Mouse (Mus musculus) layer of hippocampus, adult 2 months (tissue): ENCODE data around the gene Shisa6. TPM values are rescaled to one million over a fixed set of nuclear protein-coding genes. Genes with fewer than 3 reads are reported as not detected.

ENCODE experiments used
- DNase-seq, 2 experiments: peaks; one replicate each; pipeline ENCODE4 v3.0.0; 2022; ENCODE audit warnings: low spot score in 2 of 2
- H3K27ac ChIP-seq: fragments of 200-600 bp; 2 replicates; pipeline ENCODE4 v1.8.1; 2022
- H3K4me3 ChIP-seq: fragments of 200-600 bp; 2 replicates; pipeline ENCODE4 v1.8.1; 2022; ENCODE audit warnings: mild to moderate bottlenecking
- CTCF ChIP-seq: fragments of 200-600 bp; conservative IDR thresholded peaks from 2 replicates; pipeline ENCODE4 v1.8.1; 2022; ENCODE audit warnings: antibody characterized with exemption, mild to moderate bottlenecking, moderate library complexity
- total RNA-seq, 2 experiments: library from RNA; stranded (reverse); gene quantifications; 2 replicates each; pipeline ENCODE4 v1.2.3; 2021

The Shisa6 gene
- total RNA-seq, 2 experiments from 2014 or later = 193 to 194 TPM

GRCm38 (mm10) chr11:66526046-66526980 lies 549 bp upstream of the Shisa6 start:
- DNase-seq = peak; percentile 43 to 55
- Histone ChIP-seq H3K4me3 (peak overlapping the region; percentile 70), H3K27ac (peak overlapping the region; percentile 95)
- TF ChIP-seq CTCF = no peak

GRCm38 (mm10) chr11:66524251-66524650 lies 1.5 kb downstream of the Shisa6 start:
- peak in 1 of 2 experiments; percentile 50 for DNase-seq
- TF ChIP-seq CTCF = no peak
- Histone ChIP-seq H3K27ac (peak overlapping the region; percentile 95), H3K4me3 (peak overlapping the region; percentile 70)

GRCm38 (mm10) chr11:66522376-66522775 lies 3.4 kb downstream of the Shisa6 start:
- Histone ChIP-seq H3K4me3 (peak overlapping the region; percentile 70), H3K27ac (peak overlapping the region; percentile 95)
- no peak for TF ChIP-seq CTCF
- peak in 1 of 2 experiments; percentile 57 for DNase-seq

- no peak for DNase-seq
- no peak for TF ChIP-seq CTCF
- Histone ChIP-seq H3K27ac (0 out of 2 replicates have a peak overlapping the region, but pooled peaks have one; percentile 14), H3K4me3 (peak overlapping the region; percentile 3; the same call in 1 of the 2 replicates)
Measured at GRCm38 (mm10) chr11:66519386-66519785, 6.4 kb downstream of the Shisa6 start.

- DNase-seq = no peak
- Histone ChIP-seq H3K27ac (no peak overlapping the region), H3K4me3 (no peak overlapping the region)
- TF ChIP-seq CTCF = no peak
Measured at GRCm38 (mm10) chr11:66514346-66514745, 11.4 kb downstream of the Shisa6 start.

- H3K27ac ChIP-seq = 0 out of 2 replicates have a peak overlapping the region, but pooled peaks have one; percentile 39
- DNase-seq = no peak
- no peak overlapping the region for H3K4me3 ChIP-seq
- peak; percentile 66 for TF ChIP-seq CTCF
Measured at GRCm38 (mm10) chr11:66500951-66501350, 24.8 kb downstream of the Shisa6 start.

- TF ChIP-seq CTCF = no peak
- Histone ChIP-seq H3K4me3 (no peak overlapping the region; the same call in 1 of the 2 replicates), H3K27ac (peak overlapping the region; percentile 28)
- peak in 1 of 2 experiments; percentile 46 for DNase-seq
Measured at GRCm38 (mm10) chr11:66498857-66499445, 26.8 kb downstream of the Shisa6 start.

- no peak for DNase-seq
- H3K27ac ChIP-seq = no peak overlapping the region
- no peak for TF ChIP-seq CTCF
- no peak overlapping the region for H3K4me3 ChIP-seq
Measured at GRCm38 (mm10) chr11:66496235-66496634, 29.5 kb downstream of the Shisa6 start.

- H3K27ac ChIP-seq = no peak overlapping the region
- no peak overlapping the region for H3K4me3 ChIP-seq
- no peak for TF ChIP-seq CTCF
- DNase-seq = no peak
Measured at GRCm38 (mm10) chr11:66494391-66494790, 31.4 kb downstream of the Shisa6 start.

- Histone ChIP-seq H3K4me3 (no peak overlapping the region), H3K27ac (peak overlapping the region; percentile 73)
- peak in 1 of 2 experiments; percentile 14 for DNase-seq
- no peak for TF ChIP-seq CTCF
Measured at GRCm38 (mm10) chr11:66487765-66488164, 38.0 kb downstream of the Shisa6 start.

GRCm38 (mm10) chr11:66482501-66482900 lies 43.3 kb downstream of the Shisa6 start:
- H3K4me3 ChIP-seq = no peak overlapping the region
- TF ChIP-seq CTCF = no peak
- DNase-seq = peak in 1 of 2 experiments; percentile 48
- H3K27ac ChIP-seq = peak overlapping the region; percentile 23; the same call in 1 of the 2 replicates

GRCm38 (mm10) chr11:66442631-66443030 lies 83.1 kb downstream of the Shisa6 start:
- peak in 1 of 2 experiments; percentile 5 for DNase-seq
- TF ChIP-seq CTCF = no peak
- H3K4me3 ChIP-seq = no peak overlapping the region
- no peak overlapping the region; the same call in 1 of the 2 replicates for H3K27ac ChIP-seq

- Histone ChIP-seq H3K4me3 (no peak overlapping the region), H3K27ac (no peak overlapping the region)
- DNase-seq = no peak
- TF ChIP-seq CTCF = no peak
Measured at GRCm38 (mm10) chr11:66426129-66426528, 99.6 kb downstream of the Shisa6 start.
